Mouse (Mus musculus) spleen, embryonic (tissue): ENCODE data around the gene Gm3045.

Experiments used
- CTCF ChIA-PET: fragments of 350-600 bp; sonication (Branson Sonifier 250); formaldehyde crosslinking; loops from one replicate; lab custom pipeline; 2022; lab: Charles Lee

Gm3045 gene

GRCm38 (mm10) chr13:56438211-56439075 is 12.0 kb downstream of the Gm3045 start, which contains the start of gene Slc25a48:
Slc25a48 (plus strand) TSS chr13:56438355.
- CTCF ChIA-PET: no interaction called here

- CTCF ChIA-PET: no interaction called here
Observed at GRCm38 (mm10) chr13:56443411-56443810, 17.0 kb downstream of the Gm3045 start.

- CTCF ChIA-PET: no interaction called here
Observed at GRCm38 (mm10) chr13:56444112-56444511, 17.7 kb downstream of the Gm3045 start.

- CTCF ChIA-PET: no interaction called here
Observed at GRCm38 (mm10) chr13:56444996-56445395, 18.6 kb downstream of the Gm3045 start.

GRCm38 (mm10) chr13:56449239-56450030 is 23.0 kb downstream of the Gm3045 start:
- CTCF ChIA-PET: no interaction called here

GRCm38 (mm10) chr13:56450035-56450434 is 23.6 kb downstream of the Gm3045 start:
- CTCF ChIA-PET: no interaction called here

GRCm38 (mm10) chr13:56458001-56458400 is 31.6 kb downstream of the Gm3045 start:
- CTCF ChIA-PET: no interaction called here

GRCm38 (mm10) chr13:56461460-56461859 is 35.1 kb downstream of the Gm3045 start:
- CTCF ChIA-PET: no interaction called here

- CTCF ChIA-PET: no interaction called here
Observed at GRCm38 (mm10) chr13:56462791-56463190, 36.4 kb downstream of the Gm3045 start.

- CTCF ChIA-PET: no interaction called here
Observed at GRCm38 (mm10) chr13:56463261-56463660, 36.9 kb downstream of the Gm3045 start.

GRCm38 (mm10) chr13:56463750-56464149 is 37.4 kb downstream of the Gm3045 start:
- CTCF ChIA-PET: no interaction called here

GRCm38 (mm10) chr13:56467786-56468185 is 41.4 kb downstream of the Gm3045 start:
- CTCF ChIA-PET: no interaction called here

- CTCF ChIA-PET: no interaction called here
Observed at GRCm38 (mm10) chr13:56468536-56468935, 42.1 kb downstream of the Gm3045 start.

- CTCF ChIA-PET: interaction anchor here (0.5 kb wide), 1 partner anchor 60 kb away, joined by 3 read pairs; no protein-coding TSS in a partner anchor
Observed at GRCm38 (mm10) chr13:56471211-56471610, 44.8 kb downstream of the Gm3045 start.

- CTCF ChIA-PET: no interaction called here
Observed at GRCm38 (mm10) chr13:56471951-56472350, 45.6 kb downstream of the Gm3045 start.

GRCm38 (mm10) chr13:56472661-56473060 is 46.3 kb downstream of the Gm3045 start:
- CTCF ChIA-PET: no interaction called here

GRCm38 (mm10) chr13:56475363-56475762 is 49.0 kb downstream of the Gm3045 start:
- CTCF ChIA-PET: no interaction called here

- CTCF ChIA-PET: no interaction called here
Observed at GRCm38 (mm10) chr13:56476790-56477189, 50.4 kb downstream of the Gm3045 start.

- CTCF ChIA-PET: no interaction called here
Observed at GRCm38 (mm10) chr13:56477271-56477670, 50.9 kb downstream of the Gm3045 start.

- CTCF ChIA-PET: no interaction called here
Observed at GRCm38 (mm10) chr13:56478027-56478426, 51.6 kb downstream of the Gm3045 start.

- CTCF ChIA-PET: no interaction called here
Observed at GRCm38 (mm10) chr13:56482146-56482545, 55.8 kb downstream of the Gm3045 start, which contains the start of gene Il9. Il9 (minus strand) TSS chr13:56482246.
